Mouse (Mus musculus) cerebellum, adult 2 months (tissue): Measurements from ENCODE around the gene Cwc25.

Source experiments
- CTCF ChIP-seq: fragments of 200-500 bp; IDR thresholded peaks from 2 replicates; pipeline ENCODE4 v1.5.1; 2011; ENCODE audit warnings: low read depth, mild to moderate bottlenecking, control low read depth, low read length, moderate library complexity, borderline replicate concordance; ENCODE audit not compliant: insufficient read depth
- POLR2A ChIP-seq: fragments of 200-500 bp; IDR thresholded peaks from 2 replicates; pipeline ENCODE4 v1.6.1; 2011; ENCODE audit warnings: low read length, control low read depth, borderline replicate concordance; ENCODE audit not compliant: insufficient read depth

DNA sequence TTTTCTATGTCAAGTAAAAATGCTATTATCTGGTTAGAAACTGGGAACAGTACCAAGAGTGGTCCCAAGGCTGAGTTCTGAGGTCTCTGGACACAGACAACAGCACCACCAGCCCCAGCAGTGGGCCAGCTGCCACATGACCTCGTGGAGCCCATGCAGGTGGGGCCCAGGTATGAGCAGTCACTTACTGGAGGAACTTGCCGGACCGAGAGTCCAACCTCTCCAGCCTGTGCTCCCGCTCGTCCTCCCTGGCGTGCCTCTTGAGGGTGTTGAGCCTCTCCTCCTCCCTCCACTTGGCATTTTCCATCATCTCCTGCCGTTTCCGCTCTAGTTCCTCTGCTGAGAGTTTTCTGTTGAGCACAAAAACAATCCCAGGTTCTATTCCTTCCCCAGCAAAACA is 18.6 kb downstream of the Cwc25 start:
- no peak for TF ChIP-seq POLR2A
- TF ChIP-seq CTCF: no peak
